Mouse (Mus musculus): Measurements from ENCODE around the gene Gm20425.

DNA sequence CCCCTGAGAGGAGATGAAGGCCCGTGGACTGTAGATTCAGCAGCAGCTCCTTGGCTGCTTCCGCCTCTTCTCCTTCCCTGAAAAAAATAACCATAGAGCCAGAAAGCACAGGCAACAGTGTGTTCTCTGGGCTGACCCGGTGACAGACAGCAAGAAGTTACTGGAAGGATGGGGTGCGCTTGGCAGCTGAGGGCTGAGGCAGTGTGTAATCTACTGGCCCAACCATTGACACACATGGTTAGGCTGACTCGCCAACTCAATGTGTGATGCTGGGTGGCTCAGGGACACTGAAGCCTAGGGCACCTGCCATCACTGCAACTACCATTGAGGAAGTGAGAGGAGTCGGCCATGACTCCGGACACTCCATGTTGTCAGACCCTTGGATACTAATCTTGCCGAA is 48.2 kb downstream of the Gm20425 start:
- no peak for TF ChIP-seq CTCF (IDR thresholded peaks at IDR 0.05; ENCODE audit: control insufficient read depth, insufficient read depth, insufficient read length)
- no peak for TF ChIP-seq USF1 (IDR thresholded peaks at IDR 0.05; ENCODE audit: low read depth)
